Mouse (Mus musculus): ENCODE data around the gene Rhoh. TPM values are rescaled to one million over a fixed set of nuclear protein-coding genes. Genes with fewer than 3 reads are reported as not detected.

Gene Rhoh
- total RNA-seq, 2 experiments from 2014 or later: 0.18 to 0.29 TPM

DNA sequence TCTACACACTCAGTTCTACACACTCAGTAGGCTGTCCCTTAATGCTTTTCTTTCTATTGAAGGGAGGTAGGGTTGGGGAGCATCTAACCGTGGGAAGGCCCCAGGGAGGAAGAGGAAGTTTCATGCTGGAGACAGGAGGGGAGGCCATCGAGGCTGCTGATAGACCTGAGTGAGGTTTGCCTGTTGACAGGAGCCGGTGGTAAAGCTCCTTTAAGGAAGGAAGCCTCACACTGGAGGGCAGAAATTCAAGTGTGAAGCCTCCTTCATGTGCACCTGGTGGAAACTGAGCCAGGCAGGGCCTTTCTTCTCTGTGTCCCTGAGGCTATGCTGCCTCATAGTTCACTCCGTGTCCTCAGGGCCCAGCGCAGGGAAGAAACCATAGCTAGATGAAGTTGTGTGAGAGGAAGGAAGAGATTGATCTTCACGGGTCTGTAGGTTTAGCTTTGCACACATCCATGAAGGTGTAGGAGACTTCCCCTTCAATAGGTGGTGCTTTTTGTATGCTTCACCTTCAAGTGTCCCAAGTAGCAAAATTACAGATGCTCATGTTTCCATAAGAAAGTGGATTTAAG lies 34.2 kb downstream of the Rhoh start:
- DNase-seq: no peak

DNA sequence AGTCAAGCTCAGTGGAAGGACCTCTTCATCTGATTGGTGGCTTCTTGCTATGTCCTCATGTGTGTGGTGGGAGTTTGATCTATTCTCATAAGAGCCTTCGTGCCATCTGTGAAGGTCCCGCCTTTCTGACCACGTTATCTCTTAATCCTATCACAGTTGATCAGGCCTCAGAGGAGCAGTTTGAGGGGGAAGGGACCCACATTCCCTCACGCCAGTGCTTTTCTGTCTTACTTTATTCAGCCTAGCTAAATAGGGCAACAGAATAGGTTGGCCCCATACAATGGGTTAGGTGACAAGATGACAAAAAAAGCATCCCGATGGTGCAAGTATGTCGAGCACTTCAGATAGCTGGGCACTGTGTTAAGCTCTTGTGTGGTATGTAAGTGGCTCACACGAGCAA lies 34.8 kb downstream of the Rhoh start:
- DNase-seq: no peak

DNA sequence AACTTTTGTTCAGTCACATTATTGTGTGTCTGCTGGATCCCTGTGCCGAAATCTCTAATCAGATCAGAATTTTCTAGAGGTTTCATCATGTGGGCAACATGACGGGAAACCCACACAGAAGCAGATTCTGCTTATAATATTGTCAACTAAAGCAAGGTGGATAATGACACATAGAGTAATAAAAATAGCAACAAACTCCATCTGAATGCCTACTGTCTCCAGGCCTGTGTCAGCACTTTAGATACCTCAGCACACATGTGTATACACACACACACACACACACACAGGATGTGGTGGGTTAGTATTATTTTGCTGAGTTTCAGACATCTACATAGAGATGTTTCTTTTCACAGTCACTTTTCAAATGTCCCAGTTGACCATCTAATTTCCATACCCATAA lies 36.7 kb downstream of the Rhoh start:
- no peak for DNase-seq

DNA sequence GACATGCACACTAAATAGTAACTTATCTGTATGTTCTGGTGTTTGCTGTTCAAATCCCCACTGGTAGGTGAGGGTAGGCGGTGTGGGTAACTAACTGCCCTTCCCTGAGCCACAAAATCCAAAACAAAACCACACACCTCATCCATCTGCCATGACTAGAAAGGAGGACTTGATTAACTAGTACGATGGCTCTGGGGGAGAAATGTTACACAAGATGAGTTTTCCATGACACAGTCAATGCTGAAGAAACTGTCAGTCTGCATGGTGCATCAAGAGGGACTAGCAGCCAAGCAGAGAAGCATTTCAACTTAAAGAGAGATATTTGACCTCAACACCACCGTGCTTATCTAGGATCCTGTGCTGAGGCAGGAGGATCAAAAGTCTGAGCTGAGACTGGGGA lies 37.7 kb downstream of the Rhoh start:
- no peak for DNase-seq

DNA sequence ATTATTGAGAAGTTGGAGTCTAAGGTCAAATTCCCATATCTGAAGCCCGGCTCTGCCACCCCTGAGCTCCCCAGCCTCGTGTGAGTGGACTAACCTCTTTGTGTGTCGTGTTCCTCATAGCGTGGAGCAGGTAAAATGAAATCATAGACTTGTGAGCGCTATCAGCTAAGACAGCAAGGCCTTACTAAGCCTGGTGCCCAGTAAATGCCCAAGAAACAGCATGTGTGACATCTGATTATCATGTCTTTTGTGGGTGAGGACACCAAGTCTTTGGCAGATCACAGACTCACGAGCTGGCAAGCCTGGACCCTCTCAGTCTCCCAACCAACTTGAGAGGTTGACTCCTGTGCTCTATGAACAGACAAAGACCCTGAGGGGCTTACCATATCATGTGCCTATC lies 39.1 kb downstream of the Rhoh start:
- DNase-seq: no peak

DNA sequence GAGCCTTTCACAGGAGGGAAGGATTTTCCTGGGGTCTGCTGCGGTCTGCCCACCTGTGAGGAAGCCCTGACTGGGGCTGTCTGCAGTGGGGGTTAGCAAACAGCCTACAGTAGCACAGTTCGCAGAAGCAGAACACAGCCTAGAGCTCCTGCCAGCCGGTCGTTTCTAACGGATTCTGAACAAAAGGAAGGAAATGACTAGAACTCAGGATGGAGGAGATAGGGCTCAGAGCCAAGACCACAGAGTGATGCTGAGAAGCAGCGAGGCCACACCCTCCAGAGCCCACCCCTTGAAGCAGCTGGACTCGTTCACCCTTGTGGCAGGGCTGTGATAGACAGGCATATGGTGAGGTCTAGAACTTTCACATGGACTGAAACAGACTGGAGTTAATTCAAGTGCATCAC lies 39.9 kb downstream of the Rhoh start:
- DNase-seq: peak; percentile 18

DNA sequence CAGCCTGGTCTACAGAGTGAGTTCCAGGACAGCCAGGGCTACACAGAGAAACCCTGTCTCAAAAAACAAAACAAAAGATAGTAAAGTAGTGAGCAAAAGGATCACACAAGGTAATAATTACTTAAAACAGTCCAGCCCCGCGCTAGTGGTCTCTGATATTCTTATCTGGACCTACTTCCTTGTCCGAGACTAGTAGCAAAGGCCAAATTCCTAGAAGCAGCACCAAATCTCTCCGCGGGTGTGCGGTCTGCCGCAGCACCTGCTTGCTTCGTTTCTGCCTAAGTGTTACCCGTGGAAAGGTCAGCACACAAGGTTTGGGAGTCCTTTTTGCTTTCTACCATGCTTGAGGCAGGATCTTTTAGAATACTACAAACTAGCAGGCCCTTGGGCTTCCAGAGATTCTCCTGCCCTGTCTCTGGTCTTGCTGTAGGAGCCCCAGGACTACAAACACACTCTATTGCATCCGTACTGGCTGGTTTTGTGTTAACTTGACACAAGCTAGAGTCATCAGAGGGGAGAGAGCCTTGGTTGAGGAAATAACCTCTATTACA lies 40.9 kb downstream of the Rhoh start:
- no peak for DNase-seq

DNA sequence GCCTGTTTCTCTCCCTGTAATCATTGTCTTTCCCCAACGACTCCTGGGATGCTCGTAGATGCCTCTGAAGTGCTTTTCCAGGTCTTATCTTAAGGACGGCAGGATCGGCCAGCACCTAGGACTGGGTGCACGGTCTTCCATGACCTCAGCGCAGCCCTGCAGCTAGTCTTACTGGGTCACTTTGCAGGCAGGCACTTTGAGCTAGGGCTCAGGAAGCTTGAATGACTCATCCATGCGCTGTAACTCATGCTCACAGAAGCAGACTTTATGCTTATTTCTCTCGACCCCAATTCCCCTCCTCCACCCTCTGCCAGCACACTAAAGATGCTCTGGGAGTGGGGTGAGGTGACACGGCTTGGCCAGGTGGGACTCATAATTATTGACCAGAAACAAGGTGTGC lies 41.8 kb downstream of the Rhoh start:
- DNase-seq: no peak

DNA sequence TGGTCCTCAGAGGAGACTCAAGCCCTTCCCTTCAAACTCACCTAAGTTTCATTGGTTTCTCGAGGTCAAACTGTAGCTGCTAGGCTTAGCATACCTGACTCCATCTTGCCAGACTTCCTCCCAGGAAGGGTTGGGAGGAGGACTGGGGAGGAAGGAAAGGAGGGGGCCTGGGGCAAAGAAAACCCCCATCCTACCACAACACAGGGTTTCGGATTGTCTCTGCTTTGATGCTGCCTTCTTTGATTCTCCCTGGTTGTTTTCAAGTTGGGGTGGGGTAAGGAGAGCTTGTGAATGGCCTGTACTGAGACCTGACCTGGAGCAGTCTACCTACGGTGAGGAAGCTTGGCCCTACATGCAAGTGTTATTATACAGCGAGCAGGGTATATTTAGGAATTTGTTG lies 43.5 kb downstream of the Rhoh start:
- no peak for DNase-seq

DNA sequence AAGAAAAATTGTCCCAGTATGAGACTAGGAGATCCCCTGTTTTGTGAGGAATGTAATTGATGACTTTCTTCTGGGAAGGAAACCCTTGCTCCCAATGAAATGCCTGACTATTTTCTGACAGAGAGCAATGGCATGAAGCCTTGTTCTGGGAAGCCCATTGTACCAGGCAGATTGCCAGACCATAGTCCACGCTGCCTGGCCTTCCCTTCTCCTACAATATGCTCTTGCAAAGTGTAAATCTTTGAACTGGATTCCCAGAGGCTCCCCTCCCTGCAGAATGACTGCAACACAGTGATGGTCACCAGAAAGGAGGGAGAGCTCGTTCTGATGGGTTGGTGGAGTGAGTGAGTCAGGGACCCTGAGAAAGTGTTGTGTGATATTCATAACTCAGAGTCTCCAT lies 47.7 kb downstream of the Rhoh start:
- no peak for DNase-seq

DNA sequence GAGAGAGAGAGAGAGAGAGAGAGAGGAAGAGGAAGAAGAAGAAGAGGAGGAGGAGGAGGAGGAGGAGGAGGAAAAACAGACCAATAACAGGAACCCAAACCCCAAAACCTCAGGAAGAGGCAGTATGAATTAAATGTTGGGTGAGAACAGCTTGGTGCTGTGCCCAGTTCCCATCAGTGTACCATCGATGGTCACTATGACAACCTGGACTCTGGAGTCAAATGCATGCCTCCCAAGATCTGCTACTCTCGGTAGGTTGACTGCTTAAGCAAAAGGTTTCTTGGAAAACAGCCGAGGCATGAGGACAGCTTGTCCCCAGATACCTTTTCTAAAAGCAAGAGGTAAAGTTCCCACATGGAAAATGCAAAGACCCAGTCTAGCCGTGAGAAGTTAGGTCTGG lies 48.3 kb downstream of the Rhoh start:
- no peak for DNase-seq

DNA sequence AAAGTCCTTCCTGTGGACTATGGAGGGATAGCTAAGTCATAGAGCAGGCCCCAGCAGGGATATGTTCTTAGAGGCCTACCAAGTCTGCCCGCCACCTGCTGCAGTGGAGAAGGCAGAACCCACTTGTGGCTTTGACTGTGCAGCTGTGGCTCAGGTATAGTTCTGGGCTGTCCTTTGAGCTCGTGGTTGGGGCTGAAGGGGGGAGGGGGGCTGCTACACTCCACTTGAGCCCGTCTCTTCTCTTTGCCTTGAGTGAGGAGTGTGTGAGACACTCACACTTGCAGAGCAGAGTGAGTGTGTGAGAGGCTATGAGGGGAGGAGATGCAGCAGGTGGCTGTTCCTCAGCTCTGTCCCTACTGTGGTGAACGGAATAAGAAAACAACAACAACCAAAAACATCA lies 49.4 kb downstream of the Rhoh start:
- DNase-seq: peak; percentile 36

DNA sequence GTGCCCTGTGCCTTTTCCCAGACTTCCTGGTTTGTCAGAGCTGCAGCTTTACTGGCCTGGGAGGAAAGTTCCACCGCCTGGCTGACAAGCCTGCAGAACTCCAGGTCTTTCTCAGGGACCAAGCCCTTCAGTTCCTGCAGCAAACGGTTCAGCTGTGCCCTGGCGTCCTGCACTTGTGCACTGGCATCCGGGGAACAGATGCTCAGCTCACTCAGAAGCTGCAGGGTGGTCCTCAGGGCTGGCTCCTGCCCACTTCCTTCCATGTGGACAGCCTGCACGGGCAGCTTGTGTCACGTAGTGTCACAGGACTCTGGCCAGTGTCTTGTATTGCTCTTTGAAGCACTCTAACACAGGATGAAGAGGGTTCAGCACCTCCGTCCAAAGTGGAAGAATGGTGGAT lies 50.7 kb downstream of the Rhoh start:
- DNase-seq: no peak

DNA sequence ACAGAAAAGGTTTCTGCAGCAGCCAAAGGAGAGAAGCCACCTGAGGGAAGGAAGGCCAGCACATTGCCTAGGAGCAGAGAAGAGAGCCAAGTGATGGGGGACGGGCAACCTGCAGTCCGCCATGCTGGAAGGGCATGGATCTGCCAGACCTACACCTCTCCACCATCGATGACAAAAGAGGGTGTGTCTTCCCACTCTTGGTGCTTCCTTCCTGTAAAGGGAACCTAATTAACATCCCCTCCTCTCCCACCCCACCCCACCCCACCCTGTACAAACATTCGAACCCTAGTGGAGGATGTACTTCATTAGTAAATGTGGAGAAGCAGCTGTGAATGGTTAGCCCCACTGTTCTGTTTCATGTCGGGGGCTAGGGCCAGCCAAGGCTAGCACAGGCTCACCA lies 51.2 kb downstream of the Rhoh start:
- DNase-seq: no peak

DNA sequence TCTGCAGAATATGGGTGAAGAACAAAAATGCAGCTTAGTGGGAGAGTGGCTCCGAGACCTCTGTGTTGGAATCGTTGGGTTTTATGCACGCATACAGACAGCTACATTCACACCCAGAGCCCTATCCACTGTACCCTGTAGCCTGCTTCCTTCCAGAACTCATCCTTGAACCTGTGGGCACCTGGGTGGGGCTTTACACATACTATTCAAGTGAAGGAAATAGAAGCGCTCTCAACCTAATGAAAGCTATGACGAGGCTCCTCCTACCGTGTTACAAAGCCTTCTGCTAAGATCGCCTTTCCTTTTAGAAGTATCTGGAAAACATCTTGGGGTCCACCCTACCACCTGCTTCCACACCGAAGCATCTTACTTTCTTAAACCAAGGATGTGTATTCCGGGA lies 52.1 kb downstream of the Rhoh start:
- no peak for DNase-seq

DNA sequence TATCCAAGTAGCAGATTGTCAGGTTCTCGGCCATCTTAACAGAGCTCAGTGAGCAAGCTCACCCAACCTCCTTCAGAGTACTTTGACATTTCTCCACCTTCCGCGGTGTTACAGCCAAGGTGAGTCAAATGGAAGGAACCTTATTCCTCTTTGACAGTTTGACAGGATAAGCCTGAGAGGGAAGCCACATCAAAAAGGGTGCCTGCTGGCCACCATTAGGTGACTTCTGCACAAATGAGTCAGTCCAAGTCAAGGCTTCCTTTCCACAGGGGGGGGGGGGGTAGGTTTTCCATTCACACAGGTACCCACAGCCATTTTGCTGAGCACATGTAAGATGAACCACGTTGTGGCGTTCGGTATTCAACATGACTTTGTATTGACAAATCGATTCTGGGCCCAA lies 53.3 kb downstream of the Rhoh start:
- DNase-seq: no peak

DNA sequence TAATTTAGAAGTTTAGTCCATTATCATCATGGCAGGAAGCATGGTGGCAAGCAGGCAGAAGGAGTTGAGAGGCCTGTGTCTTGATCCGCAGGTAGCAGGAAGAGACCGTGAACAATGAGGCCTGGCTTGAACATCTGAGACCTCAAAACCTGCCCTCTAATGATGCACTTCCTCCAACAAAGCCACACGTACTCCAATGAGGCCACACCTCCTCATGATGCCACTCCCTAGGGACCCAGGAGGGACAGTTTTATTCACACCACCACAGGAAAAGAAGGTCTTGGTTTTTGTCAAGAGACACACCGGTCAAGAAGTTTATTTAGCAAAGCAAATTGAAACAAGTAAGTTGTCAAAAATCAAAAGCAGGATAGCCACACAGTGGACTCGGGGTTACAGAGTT lies 55.9 kb downstream of the Rhoh start:
- no peak for DNase-seq

DNA sequence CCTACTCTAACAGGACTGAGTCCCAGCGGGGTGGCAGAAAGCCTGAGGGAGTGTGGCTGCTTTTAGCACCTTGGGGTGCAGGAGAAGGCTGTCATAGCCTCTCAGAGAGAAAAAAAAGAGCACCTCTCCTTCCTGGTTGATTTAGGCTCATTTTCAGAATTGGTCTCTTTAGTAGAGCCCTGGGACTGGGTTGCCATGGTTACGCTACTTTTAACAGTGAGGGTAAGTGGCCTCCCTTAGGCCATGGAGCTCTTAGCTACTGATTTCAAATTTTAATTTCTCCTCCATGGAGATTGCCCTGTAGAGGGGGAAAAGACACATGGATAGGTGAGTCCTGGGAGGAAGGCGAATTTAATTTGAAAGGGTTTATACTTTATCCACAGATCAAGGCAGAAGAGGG lies 57.6 kb downstream of the Rhoh start:
- DNase-seq: no peak

DNA sequence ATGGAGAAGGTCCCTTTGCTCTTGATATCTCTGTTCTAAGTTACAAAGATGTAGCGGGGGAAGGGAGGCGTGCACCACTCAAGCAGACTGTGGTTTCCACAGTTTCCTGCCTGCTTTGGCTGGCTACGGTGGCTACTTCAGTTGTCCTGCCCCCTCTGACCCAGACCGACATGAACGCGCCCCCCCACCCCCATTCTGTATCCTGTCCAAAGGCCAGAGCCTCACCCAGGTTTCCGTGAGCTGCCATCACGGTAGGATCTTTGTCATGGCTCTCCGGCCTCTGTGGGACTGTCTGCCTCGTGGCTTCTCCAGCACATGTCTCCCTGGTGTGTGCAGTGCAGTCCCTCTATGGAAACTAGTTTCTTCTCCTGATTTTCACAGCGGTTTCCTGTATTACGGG lies 58.3 kb downstream of the Rhoh start:
- DNase-seq: no peak

DNA sequence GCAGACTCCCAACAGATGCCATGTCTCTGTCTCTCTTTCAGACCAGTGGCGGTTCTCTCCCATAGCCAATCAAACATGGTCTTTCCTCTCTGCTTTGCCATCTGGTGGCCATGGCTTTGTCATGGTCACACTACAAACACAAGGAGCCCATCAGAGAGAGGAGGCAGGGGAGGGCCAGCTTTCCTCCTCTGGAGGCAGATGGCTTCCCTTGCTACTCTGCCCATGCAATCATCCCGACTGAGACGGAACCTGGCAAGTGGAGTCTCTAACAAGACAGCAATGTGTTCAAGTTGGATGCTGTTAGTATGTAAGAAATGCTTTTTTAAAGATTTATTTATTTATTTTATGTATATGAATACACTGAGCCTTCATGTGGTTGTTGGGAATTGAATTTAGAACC lies 58.9 kb downstream of the Rhoh start:
- DNase-seq: no peak

DNA sequence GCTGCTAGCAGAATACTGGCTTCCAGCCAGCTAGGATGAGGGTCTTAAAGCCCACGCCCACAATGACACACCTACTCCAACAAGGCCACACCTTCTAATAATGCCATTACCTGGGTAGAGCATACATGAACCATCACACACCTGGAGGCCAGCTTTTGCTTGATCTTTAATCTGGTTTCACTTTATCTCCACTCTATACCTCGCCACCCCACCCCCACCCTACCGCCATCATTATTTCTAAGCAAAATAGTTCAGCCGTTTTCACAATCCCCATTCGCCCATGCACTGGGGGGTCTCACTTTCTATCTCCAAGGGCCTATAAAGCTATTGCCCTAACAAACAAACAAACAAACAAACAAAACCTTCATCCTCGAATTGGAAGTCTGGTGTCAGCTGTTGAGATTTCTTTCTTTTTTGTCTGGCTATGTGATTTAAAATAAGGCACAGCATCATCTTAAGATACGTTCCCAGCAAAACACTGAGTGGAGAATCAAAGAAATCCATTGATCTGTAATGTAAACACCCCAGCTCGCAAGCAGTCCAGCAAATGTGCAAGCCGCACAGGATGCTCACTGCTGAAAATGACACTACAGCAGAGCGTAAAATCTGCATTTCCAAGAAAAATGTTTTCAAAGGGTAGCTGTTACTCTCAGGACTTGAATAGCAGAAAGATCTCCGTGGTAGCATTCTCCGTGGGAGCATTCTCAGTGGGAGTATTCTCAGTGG lies 59.9 kb downstream of the Rhoh start:
- no peak for DNase-seq

DNA sequence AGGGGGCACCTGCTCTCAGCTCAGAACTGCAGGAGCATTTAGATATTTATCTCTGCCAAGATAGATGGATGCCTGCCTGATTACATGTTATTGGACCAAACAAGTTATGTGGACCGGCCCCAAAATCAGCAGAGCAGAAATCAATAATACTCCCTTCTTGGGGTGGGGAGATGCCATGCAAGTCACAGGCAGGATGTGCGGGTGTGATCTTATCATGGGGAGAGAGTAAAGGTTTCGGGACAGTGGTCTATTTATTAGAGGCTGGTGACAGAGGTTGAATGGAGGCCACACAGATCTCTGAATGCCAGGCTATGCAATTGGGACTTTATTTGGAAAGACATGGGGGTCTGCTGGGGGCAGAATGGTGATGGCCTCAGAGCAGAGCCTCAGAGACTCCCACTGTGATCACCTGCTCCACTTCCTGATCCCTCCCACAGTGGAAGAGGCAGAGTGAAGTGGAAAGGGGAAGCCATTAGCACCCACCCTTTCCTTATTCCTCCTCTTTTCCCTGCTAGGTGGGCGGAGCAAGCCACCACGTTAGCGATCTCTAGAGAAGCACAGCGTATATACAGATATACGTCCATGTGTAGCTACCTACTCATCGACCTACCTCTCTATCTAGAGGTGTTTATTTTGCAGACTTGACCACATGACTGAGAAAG lies 60.6 kb downstream of the Rhoh start:
- no peak for DNase-seq

DNA sequence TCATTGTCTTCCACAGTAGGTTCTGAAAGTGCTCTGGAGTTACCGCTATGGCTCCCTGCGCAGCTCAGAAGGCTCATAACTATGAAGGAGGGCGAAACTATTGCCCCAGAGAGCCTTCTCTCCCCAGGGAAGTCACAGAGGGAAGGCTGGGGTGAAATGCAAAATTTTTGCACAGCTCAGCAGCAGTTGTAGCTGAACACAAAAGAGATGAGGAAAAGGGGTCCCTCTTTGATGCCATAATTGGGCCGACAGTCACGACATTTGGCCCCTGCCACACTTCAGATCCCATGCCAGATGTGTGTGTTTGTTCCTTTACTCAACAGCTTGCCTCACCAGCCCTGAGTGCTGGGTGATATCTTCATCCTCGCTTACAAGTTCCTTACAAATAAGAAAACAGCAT lies 65.7 kb downstream of the Rhoh start:
- no peak for DNase-seq

DNA sequence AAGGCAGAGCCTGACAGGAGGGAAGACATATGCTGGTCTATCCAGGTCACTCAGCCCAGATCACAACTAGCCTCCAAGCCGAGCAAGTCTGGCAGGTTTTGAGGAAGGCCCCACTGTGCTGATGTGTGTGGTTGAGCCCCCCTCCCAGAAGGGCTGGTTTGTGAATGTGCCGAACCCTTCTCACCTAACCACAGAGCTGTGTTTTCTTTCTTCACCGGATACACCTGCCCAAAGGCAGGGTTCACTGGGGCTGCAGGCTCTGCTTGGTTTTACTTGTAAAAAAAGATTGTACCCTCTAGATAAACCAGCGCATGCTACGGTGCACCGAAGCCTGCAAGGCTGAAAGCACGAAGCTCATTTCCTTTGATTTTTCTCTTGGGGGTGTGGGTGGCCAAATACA lies 68.1 kb downstream of the Rhoh start:
- DNase-seq: peak; percentile 31
